Mouse (Mus musculus) neural tube, embryonic 15.5 days (tissue): ENCODE measurements at regions not wholly inside any gene's neighbourhood (a gene's known extent, or its start where the extent isn't known, plus 50 kb on each side); places are given as distances from the start of the nearest gene placed in this dataset.

ENCODE experiments used
- ATAC-seq: fragments of 200-750 bp; cut with Nextera tagmentation; 2 replicates; pipeline ENCODE4 v1.8.0; 2017; ENCODE audit warnings: mild to moderate bottlenecking, moderate TSS enrichment, moderate library complexity; ENCODE audit not compliant: low FRiP score
- H3K27ac ChIP-seq: fragments of 300-500 bp; sonication (generic); replicated peaks from 2 replicates; pipeline ENCODE4 v1.5.1; 2015; ENCODE audit warnings: mild to moderate bottlenecking, inconsistent platforms
- H3K27me3 ChIP-seq: fragments of 300-500 bp; sonication (generic); replicated peaks from 2 replicates; pipeline ENCODE4 v1.6.1; 2015; ENCODE audit warnings: inconsistent platforms
- H3K36me3 ChIP-seq: fragments of 300-500 bp; sonication (generic); 2 replicates; pipeline ENCODE4 v1.6.1; 2015; ENCODE audit warnings: inconsistent platforms
- H3K4me1 ChIP-seq: fragments of 300-500 bp; sonication (generic); 2 replicates; pipeline ENCODE4 v1.6.1; 2015; ENCODE audit warnings: inconsistent platforms
- H3K4me2 ChIP-seq: fragments of 300-500 bp; sonication (generic); 2 replicates; pipeline ENCODE4 v1.6.1; 2015; ENCODE audit warnings: inconsistent platforms, mild to moderate bottlenecking, moderate library complexity
- H3K4me3 ChIP-seq: fragments of 300-500 bp; sonication (generic); replicated peaks from 2 replicates; pipeline ENCODE4 v1.5.1; 2015; ENCODE audit warnings: mild to moderate bottlenecking, inconsistent platforms
- H3K9ac ChIP-seq: fragments of 300-500 bp; sonication (generic); replicated peaks from 2 replicates; pipeline ENCODE4 v1.6.1; 2015; ENCODE audit warnings: mild to moderate bottlenecking, inconsistent platforms
- H3K9me3 ChIP-seq: fragments of 300-500 bp; sonication (generic); replicated peaks from 2 replicates; pipeline ENCODE4 v1.6.1; 2016; ENCODE audit warnings: inconsistent platforms
- WGBS: fragments of 180-500 bp; shearing (Covaris S2); methylation state at CpG from one replicate; pipeline ENCODE4 v1.1.7; 2015; ENCODE audit warnings: mixed read lengths; 5-methylcytosine and 5-hydroxymethylcytosine counted together

- 17% methylated on average over 35 of the region's 35 CpGs for WGBS
- no peaks in the 10 kb centered on the region for H3K9me3 ChIP-seq
- H3K9ac ChIP-seq = 0 out of 2 replicates have a peak overlapping the region, but pooled peaks have one; percentile 23
- peak; percentile 30 for ATAC-seq
- H3K4me2 ChIP-seq = peak overlapping the region; percentile 45
- H3K27me3 ChIP-seq = no peaks in the 10 kb centered on the region
- H3K27ac ChIP-seq = peak overlapping the region; percentile 62
- H3K4me1 ChIP-seq = peaks cover 25% of the 10 kb centered on the region
- H3K36me3 ChIP-seq = no peaks in the 10 kb centered on the region
- peak overlapping the region; percentile 11 for H3K4me3 ChIP-seq
Measured at GRCm38 (mm10) chr2:33966389-33966983, 78.7 kb upstream of the Mvb12b start.

GRCm38 (mm10) chr2:33964096-33964495, 76.3 kb upstream of the Mvb12b start:
- Histone ChIP-seq H3K27me3 (no peaks in the 10 kb centered on the region), H3K9ac (no peak overlapping the region), H3K4me3 (no peak overlapping the region), H3K4me1 (peaks cover 25% of the 10 kb centered on the region), H3K4me2 (no peak overlapping the region), H3K36me3 (no peaks in the 10 kb centered on the region), H3K27ac (no peak overlapping the region), H3K9me3 (no peaks in the 10 kb centered on the region)
- 90% methylated on average over 5 of the region's 5 CpGs for WGBS
- ATAC-seq = no peak

- Histone ChIP-seq H3K36me3 (no peaks in the 10 kb centered on the region), H3K4me1 (peaks cover 25% of the 10 kb centered on the region), H3K4me3 (no peak overlapping the region), H3K4me2 (no peak overlapping the region), H3K9me3 (no peaks in the 10 kb centered on the region), H3K9ac (no peak overlapping the region), H3K27me3 (no peaks in the 10 kb centered on the region), H3K27ac (no peak overlapping the region)
- whole genome bisulfite sequencing = 67% methylated on average over 14 of the region's 14 CpGs
- no peak for ATAC-seq
Measured at GRCm38 (mm10) chr2:33962355-33963037, 74.8 kb upstream of the Mvb12b start.

DNA sequence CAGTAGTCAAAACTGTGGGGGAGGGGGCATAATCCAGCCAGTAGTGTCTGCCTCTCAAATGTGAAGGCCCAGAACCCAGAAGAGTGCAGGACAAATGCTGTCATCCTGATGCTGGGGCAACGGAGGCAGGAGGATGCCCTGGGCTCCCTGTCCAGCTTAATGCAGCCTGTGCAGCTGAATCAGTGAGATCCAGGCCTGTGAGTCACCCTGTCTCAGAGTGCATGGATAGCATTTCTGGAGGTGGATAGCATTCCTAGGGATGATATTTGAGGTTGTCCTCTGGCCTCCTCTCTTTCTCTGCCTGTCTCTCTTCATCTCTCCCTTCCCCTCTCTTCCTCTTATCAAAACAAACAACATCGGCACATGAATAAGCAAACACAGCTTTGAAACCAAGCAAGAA, 73.8 kb upstream of the Mvb12b start:
- Histone ChIP-seq H3K27ac (no peak overlapping the region), H3K36me3 (no peaks in the 10 kb centered on the region), H3K9me3 (no peaks in the 10 kb centered on the region), H3K4me2 (no peak overlapping the region), H3K4me3 (no peak overlapping the region), H3K9ac (no peak overlapping the region), H3K27me3 (no peaks in the 10 kb centered on the region), H3K4me1 (peaks cover 16% of the 10 kb centered on the region)
- 77% methylated on average over 2 of the region's 2 CpGs for WGBS
- ATAC-seq = no peak

DNA sequence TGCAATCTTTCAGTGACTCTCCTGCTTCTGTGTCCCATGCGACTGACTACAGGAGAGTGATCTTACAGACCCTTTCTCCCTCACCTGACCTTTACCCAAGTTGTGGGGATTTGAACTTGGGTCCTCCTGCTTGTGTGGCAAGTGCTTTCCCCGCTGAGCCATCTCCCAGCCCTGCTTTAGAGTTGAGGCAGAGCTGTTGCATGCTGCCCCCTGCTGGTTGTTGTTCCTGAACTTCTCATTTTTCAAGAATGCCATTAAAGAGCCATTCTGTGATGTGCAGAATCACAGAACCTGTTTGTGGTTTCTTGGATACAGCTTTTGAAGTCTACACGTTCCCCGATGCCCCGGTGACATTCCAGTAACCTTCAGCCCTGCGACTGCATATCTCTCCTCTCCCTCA, 70.0 kb upstream of the Mvb12b start:
- Histone ChIP-seq H3K27me3 (no peaks in the 10 kb centered on the region), H3K4me1 (peaks cover 7% of the 10 kb centered on the region; the same call in 1 of the 2 replicates), H3K36me3 (no peaks in the 10 kb centered on the region), H3K4me2 (no peak overlapping the region), H3K9ac (no peak overlapping the region), H3K4me3 (no peak overlapping the region), H3K27ac (no peak overlapping the region), H3K9me3 (no peaks in the 10 kb centered on the region)
- ATAC-seq = no peak
- WGBS = 68% methylated on average over 6 of the region's 6 CpGs

DNA sequence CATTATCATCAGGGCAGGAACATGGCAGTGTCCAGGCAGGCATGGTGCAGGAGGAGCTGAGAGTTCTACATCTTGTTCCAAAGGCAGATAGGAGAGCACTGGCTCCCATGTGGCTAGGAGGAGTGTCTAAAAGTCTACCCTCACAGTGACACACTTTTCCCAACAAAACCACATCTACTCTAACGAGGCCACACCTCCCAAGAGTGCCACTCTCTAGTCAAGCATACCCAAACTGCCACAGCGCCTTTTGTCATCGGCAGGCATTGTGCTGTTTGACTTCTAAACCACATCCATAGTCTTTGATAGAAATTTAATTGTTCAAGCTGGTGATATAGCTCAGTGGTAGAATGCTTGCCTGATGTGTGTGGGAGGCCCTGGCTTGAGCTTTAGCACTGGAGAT, 56.6 kb upstream of the Mvb12b start:
- Histone ChIP-seq H3K27me3 (no peaks in the 10 kb centered on the region), H3K4me1 (peaks cover 17% of the 10 kb centered on the region), H3K27ac (no peak overlapping the region), H3K4me3 (no peak overlapping the region), H3K9ac (no peak overlapping the region), H3K4me2 (no peak overlapping the region), H3K9me3 (no peaks in the 10 kb centered on the region), H3K36me3 (no peaks in the 10 kb centered on the region)
- no peak for ATAC-seq
- 71% methylated on average over 3 of the region's 3 CpGs for WGBS

- no peaks in the 10 kb centered on the region for H3K27me3 ChIP-seq
- no peak overlapping the region for H3K4me2 ChIP-seq
- peaks cover 17% of the 10 kb centered on the region for H3K4me1 ChIP-seq
- H3K9ac ChIP-seq = no peak overlapping the region
- WGBS = 52% methylated on average over 2 of the region's 2 CpGs
- no peaks in the 10 kb centered on the region for H3K36me3 ChIP-seq
- no peak for ATAC-seq
- no peaks in the 10 kb centered on the region for H3K9me3 ChIP-seq
- H3K27ac ChIP-seq = no peak overlapping the region
- H3K4me3 ChIP-seq = no peak overlapping the region
Measured at GRCm38 (mm10) chr2:33942085-33942484, 54.3 kb upstream of the Mvb12b start.

DNA sequence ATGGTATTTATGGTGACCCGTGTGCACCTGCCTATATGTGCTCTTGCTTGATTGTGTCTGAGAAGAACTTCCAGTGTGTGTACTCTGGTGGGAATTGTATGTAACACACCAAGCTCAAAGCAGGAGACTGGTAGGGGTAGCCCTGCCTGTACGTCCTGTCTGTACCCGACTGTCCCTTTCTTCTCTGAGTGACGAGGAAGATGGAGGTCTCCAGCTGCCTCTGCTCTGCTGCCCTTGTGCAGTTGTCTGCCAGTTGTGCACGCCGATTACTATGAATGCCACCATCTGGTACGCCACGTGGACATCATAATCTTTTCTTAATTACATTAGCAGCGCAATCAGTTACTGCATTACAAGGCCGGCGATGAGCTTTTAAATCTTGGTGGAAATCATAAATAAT, 53.6 kb upstream of the Mvb12b start:
- H3K36me3 ChIP-seq = no peaks in the 10 kb centered on the region
- 54% methylated on average over 11 of the region's 11 CpGs for WGBS
- H3K4me2 ChIP-seq = no peak overlapping the region
- H3K27me3 ChIP-seq = no peaks in the 10 kb centered on the region
- no peak for ATAC-seq
- no peaks in the 10 kb centered on the region for H3K9me3 ChIP-seq
- no peak overlapping the region for H3K27ac ChIP-seq
- peaks cover 17% of the 10 kb centered on the region for H3K4me1 ChIP-seq
- H3K4me3 ChIP-seq = no peak overlapping the region
- no peak overlapping the region for H3K9ac ChIP-seq

GRCm38 (mm10) chr2:33939836-33940235, 52.1 kb upstream of the Mvb12b start:
- Histone ChIP-seq H3K9me3 (no peaks in the 10 kb centered on the region), H3K27ac (no peak overlapping the region), H3K27me3 (no peaks in the 10 kb centered on the region), H3K36me3 (no peaks in the 10 kb centered on the region), H3K4me3 (no peak overlapping the region), H3K9ac (no peak overlapping the region), H3K4me2 (no peak overlapping the region), H3K4me1 (peaks cover 26% of the 10 kb centered on the region)
- no peak for ATAC-seq
- WGBS = 91% methylated on average over 4 of the region's 4 CpGs
